Mouse (Mus musculus) liver, postnatal 0 days (tissue): ENCODE results near the gene Sptb. TPM values are rescaled to one million over a fixed set of nuclear protein-coding genes. Genes with fewer than 3 reads are reported as not detected.
A peak's percentile ranks its signal among the peaks of the same experiment; 100 is the strongest.

Source experiments
- ATAC-seq: fragments of 200-750 bp; cut with Nextera tagmentation; 2 replicates; pipeline ENCODE4 v1.8.0; 2017; ENCODE audit warnings: mild to moderate bottlenecking, moderate library complexity
- DNase-seq: peaks from one replicate; pipeline ENCODE4 v3.0.0-alpha.2; 2016
- H3K27ac ChIP-seq: fragments of 300-500 bp; sonication (generic); 2 replicates; pipeline ENCODE4 v1.5.1; 2014; ENCODE audit warnings: antibody characterized with exemption, moderate library complexity, mild to moderate bottlenecking, low read depth
- H3K27me3 ChIP-seq: fragments of 300-500 bp; sonication (generic); 2 replicates; pipeline ENCODE4 v1.6.1; 2014; ENCODE audit warnings: low read length, control low read depth, mixed read lengths; ENCODE audit not compliant: insufficient read depth
- H3K36me3 ChIP-seq: fragments of 300-500 bp; sonication (generic); replicated peaks from 2 replicates; pipeline ENCODE4 v1.6.1; 2014; ENCODE audit warnings: mild to moderate bottlenecking, control low read depth, low read length, moderate library complexity, mixed read lengths; ENCODE audit not compliant: insufficient read depth
- H3K4me1 ChIP-seq: fragments of 300-500 bp; sonication (generic); 2 replicates; pipeline ENCODE4 v1.6.1; 2014; ENCODE audit warnings: antibody characterized with exemption, mild to moderate bottlenecking, control low read depth; ENCODE audit not compliant: insufficient read depth
- H3K4me2 ChIP-seq: fragments of 300-500 bp; sonication (generic); 2 replicates; pipeline ENCODE4 v1.6.1; 2014; ENCODE audit warnings: low read depth, mild to moderate bottlenecking, low read length, moderate library complexity, mixed read lengths
- H3K4me3 ChIP-seq: fragments of 300-500 bp; sonication (generic); 2 replicates; pipeline ENCODE4 v1.5.1; 2014; ENCODE audit warnings: low read depth, low read length
- H3K9ac ChIP-seq: fragments of 300-500 bp; sonication (generic); replicated peaks from 2 replicates; pipeline ENCODE4 v1.6.1; 2014; ENCODE audit warnings: mild to moderate bottlenecking, moderate library complexity
- H3K9me3 ChIP-seq: fragments of 300-500 bp; sonication (generic); 2 replicates; pipeline ENCODE4 v1.6.1; 2016; ENCODE audit warnings: mild to moderate bottlenecking, control low read depth, low read length, mixed read lengths
- CTCF ChIP-seq: sonication (generic); IDR thresholded peaks from 2 replicates; pipeline ENCODE4 v1.5.1; 2016; ENCODE audit warnings: antibody characterized with exemption, low read depth
- EP300 ChIP-seq: IDR thresholded peaks from 2 replicates; pipeline ENCODE4 v1.6.1; 2016; ENCODE audit warnings: antibody characterized with exemption, low read depth, mild to moderate bottlenecking
- WGBS: fragments of 180-500 bp; shearing (Covaris S2); extraction: QIAGEN DNeasy Blood & Tissue Kit; methylation state at CpG from one replicate; pipeline ENCODE4 v1.1.7; 2014; ENCODE audit not compliant: insufficient replicate concordance; 5-methylcytosine and 5-hydroxymethylcytosine counted together
- polyA plus RNA-seq: library from polyadenylated mRNA; unstranded; fragments of >200 nt; fragmentation: Nextera tagmentation; extraction: Ambion mirVana; gene quantifications from 2 replicates; pipeline ENCODE4 v1.2.1, GENCODE M21; 2015

The Sptb gene
- polyA plus RNA-seq, 1 experiment from 2014 or later: 14.8 TPM

- Histone ChIP-seq H3K9ac (no peak overlapping the region), H3K27ac (no peak overlapping the region), H3K9me3 (no peaks in the 10 kb centered on the region), H3K4me3 (no peak overlapping the region), H3K4me1 (peaks cover 13% of the 10 kb centered on the region), H3K27me3 (no peaks in the 10 kb centered on the region), H3K4me2 (no peak overlapping the region), H3K36me3 (peaks cover 61% of the 10 kb centered on the region)
- DNase-seq (no peak), ATAC-seq (peak; percentile 38)
- TF ChIP-seq EP300: no peak
- 56% methylated on average over 9 of the region's 9 CpGs for WGBS
Measured at GRCm38 (mm10) chr12:76576061-76576460, 134.3 kb downstream of the Sptb start.

DNA sequence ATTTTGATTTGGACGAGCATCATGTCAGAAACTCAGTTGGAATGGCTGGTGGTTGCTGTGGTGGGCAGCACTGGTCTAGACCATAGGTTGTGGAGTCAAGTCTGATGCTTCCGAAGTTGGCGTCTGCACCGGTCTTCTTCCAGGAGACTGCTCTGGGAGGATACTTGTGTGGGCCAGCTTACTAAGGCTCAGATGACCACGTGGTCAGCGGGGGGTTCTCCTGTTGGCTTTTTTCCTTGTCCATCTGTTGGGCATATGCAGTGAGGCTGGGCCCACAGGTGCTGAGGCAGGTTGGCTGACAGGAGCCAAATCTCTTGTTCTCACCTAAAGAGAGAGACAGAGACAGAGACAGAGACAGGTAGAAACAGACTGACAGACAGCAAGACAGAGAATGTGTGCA, 135.5 kb downstream of the Sptb start:
- Histone ChIP-seq H3K4me1 (peaks cover 3% of the 10 kb centered on the region; the same call in 1 of the 2 replicates), H3K27ac (no peak overlapping the region), H3K27me3 (no peaks in the 10 kb centered on the region), H3K9me3 (no peaks in the 10 kb centered on the region), H3K9ac (no peak overlapping the region), H3K36me3 (peaks cover 66% of the 10 kb centered on the region), H3K4me2 (no peak overlapping the region), H3K4me3 (no peak overlapping the region)
- TF ChIP-seq EP300 (no peak), CTCF (no peak)
- WGBS: 86% methylated on average over 6 of the region's 6 CpGs
- ATAC-seq (no peak), DNase-seq (no peak)

DNA sequence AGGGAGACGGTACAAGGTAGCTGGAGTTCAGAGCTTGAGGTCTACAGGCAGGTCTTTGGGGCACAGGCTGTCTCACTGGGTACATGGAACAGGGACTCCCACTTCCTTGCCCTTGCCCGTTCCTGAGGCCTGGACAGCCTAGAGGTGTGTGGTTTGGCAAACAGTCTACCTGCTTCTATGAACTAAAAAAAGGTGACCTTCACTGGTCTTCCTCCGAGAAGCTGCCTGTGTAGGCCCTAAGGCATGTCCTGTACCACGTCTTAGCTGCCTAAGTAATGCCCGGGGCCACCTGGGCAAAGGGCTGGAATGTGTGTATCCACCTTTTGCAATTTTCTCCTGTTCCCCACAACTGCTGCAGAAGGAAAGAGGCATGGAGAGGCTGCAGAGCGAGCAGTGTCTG, 137.0 kb downstream of the Sptb start:
- no peaks in the 10 kb centered on the region for H3K27me3 ChIP-seq
- no peaks in the 10 kb centered on the region for H3K4me1 ChIP-seq
- ATAC-seq: no peak
- peaks cover 67% of the 10 kb centered on the region for H3K36me3 ChIP-seq
- H3K4me2 ChIP-seq: no peak overlapping the region
- no peak overlapping the region for H3K9ac ChIP-seq
- no peak overlapping the region for H3K4me3 ChIP-seq
- H3K9me3 ChIP-seq: no peaks in the 10 kb centered on the region
- TF ChIP-seq CTCF: no peak
- TF ChIP-seq EP300: no peak
- WGBS: 82% methylated on average over 6 of the region's 6 CpGs
- no peak for DNase-seq
- H3K27ac ChIP-seq: no peak overlapping the region

DNA sequence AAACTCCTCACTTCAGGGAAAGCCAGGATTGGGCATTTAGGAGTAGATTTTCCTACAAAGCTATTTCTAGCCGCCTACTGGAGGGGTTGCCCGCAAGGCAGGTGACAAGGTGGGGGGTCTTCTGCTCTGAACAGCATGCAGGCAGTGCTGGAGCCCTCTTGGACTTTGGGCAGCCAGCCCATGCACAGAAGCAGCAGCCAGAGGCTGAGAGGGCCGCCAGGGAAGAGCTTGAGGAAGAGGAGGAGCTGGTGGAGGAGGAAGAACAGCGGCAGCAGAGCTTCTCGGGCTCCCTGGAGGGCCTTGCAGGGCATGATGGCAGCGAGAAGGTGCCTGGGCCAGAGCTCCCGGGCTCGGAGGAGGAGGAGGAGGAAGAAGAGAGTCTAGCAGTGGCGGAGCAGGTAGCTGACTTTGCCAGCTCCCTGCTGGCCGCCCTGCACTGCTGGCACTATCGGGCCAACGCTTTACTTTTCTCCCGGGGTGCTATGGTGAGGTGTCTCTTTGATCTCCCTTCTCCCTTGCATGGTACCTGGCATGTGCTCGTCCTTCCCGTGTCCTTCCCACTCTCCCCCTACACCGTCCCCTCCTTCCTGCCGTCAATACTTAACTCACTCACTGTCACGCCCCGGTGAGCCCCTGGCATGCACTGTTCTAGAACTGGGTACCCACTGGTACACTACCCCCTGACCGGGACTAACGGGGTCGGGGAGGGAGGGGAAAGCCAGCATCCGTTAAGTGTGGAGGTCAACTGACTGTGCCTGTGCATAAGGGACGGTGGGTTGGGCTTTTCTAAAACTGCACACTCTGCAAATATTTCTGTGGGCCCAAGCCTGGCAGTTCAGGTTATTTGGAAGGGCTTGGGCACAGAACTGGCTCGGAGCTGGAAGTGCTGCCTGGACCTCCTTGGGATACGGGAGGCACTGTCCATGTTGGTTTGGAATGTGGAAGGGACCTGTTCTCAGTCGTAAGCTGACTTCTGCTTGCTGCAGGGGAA, 137.8 kb downstream of the Sptb start:
- ATAC-seq (no peak), DNase-seq (no peak)
- Histone ChIP-seq H3K4me2 (no peak overlapping the region), H3K9ac (no peak overlapping the region), H3K27ac (no peak overlapping the region), H3K4me3 (no peak overlapping the region), H3K36me3 (peaks cover 61% of the 10 kb centered on the region), H3K4me1 (no peaks in the 10 kb centered on the region), H3K27me3 (no peaks in the 10 kb centered on the region), H3K9me3 (no peaks in the 10 kb centered on the region)
- WGBS: 84% methylated on average over 27 of the region's 27 CpGs
- TF ChIP-seq CTCF: no peak
- TF ChIP-seq EP300: no peak

DNA sequence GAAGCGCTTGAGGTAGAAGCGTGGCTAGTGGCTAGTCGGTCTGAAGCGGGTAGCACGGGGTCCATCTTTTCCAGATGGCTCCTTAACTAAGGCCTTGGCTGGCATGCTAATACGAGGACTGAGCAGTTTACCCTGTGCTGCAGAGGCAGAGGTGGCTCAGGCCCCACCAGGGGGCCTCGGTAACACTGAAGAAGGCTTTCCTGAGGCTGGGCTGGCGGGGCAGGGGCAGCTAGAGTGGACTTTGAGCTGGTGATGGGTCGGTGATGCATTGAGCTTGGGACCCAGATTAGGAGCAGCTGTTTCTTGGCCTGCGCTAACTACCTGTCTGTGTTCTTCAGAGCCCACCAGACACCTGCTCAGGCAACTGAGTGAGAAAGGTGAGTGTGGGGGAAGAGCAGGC, 139.1 kb downstream of the Sptb start:
- DNase-seq: no peak
- Histone ChIP-seq H3K36me3 (peaks cover 60% of the 10 kb centered on the region), H3K4me1 (no peaks in the 10 kb centered on the region), H3K9ac (no peak overlapping the region), H3K4me2 (no peak overlapping the region), H3K4me3 (no peak overlapping the region), H3K27ac (no peak overlapping the region), H3K9me3 (no peaks in the 10 kb centered on the region), H3K27me3 (no peaks in the 10 kb centered on the region)
- 83% methylated on average over 10 of the region's 10 CpGs for WGBS
- TF ChIP-seq EP300: no peak
- no peak for TF ChIP-seq CTCF
- no peak for ATAC-seq

DNA sequence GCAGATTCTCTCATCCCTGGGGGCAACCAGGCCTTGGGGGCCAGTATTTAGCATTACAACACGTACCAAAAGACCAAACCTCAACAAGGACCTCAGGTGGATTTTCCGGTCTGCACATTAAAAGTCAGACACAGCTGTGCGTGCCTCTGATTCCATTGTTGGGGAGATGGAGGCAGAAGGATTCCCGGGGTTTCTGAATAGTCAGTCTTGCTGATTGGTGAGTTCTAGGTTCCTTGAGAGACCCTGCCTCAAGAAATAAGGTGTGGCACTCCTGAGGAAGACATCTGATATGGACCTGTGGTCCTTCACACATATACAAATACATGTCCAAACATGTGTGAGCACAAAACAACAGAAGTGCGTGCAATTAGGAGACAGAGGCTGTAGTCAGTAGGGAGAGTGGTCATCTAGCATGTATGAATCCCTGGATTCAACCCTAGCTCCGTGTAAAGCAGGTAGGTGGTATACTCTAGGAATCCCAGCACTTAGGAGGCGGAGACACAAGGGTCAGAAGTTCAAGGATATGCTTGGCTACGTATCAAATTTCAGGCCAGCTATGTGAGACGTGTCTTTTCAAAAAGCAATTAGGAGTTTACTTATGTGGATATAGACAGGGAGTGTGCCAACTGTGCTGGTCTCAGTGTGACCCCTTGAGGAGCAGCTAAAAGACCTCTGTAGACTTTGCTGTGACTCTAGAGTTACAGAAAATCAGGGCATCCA, 140.0 kb downstream of the Sptb start:
- no peak for ATAC-seq
- no peak for TF ChIP-seq CTCF
- TF ChIP-seq EP300: no peak
- Histone ChIP-seq H3K9ac (no peak overlapping the region), H3K4me2 (no peak overlapping the region), H3K9me3 (no peaks in the 10 kb centered on the region), H3K36me3 (peaks cover 60% of the 10 kb centered on the region), H3K4me1 (no peaks in the 10 kb centered on the region), H3K27ac (no peak overlapping the region), H3K27me3 (no peaks in the 10 kb centered on the region), H3K4me3 (no peak overlapping the region)
- DNase-seq: no peak
- WGBS: 68% methylated on average over 9 of the region's 9 CpGs
